Mouse (Mus musculus): ENCODE data around the gene Mtmr11. TPM values are rescaled to one million over a fixed set of nuclear protein-coding genes. Genes with fewer than 3 reads are reported as not detected.

Mtmr11 gene
- total RNA-seq (2021) = 1 to 10 TPM; 6.9 to 8.5 TPM
- long read RNA-seq, experiment 1, transcript Mtmr11-201 (17 exons, 2,778 nt) = major isoform, 5 of 15 reads
- long read RNA-seq, experiment 1, partial matches to known transcripts = 4 of 15 reads
- long read RNA-seq, experiment 1, other reads (novel, unspliced or antisense) = 6 of 15 reads
- long read RNA-seq, experiment 2, partial matches to known transcripts = 0 of 4 reads
- long read RNA-seq, experiment 2, other reads (novel, unspliced or antisense) = 3 of 4 reads

- peak in 1 of 2 experiments; percentile 34 for DNase-seq (ENCODE audit: low spot score in 2 of 2)
Observed at GRCm38 (mm10) chr3:96161869-96162840, at the start of gene Mtmr11. Gene Mtmr11, plus strand, starts transcription at chr3:96162004.

- DNase-seq (ENCODE audit: low spot score in 2 of 2) = no peak
Observed at GRCm38 (mm10) chr3:96113251-96113650, 48.6 kb upstream of the Mtmr11 start.

GRCm38 (mm10) chr3:96118142-96118541 lies 43.7 kb upstream of the Mtmr11 start:
- DNase-seq (ENCODE audit: low spot score in 2 of 2) = no peak

GRCm38 (mm10) chr3:96118702-96119101 lies 43.1 kb upstream of the Mtmr11 start:
- no peak for DNase-seq (ENCODE audit: low spot score in 2 of 2)

DNA sequence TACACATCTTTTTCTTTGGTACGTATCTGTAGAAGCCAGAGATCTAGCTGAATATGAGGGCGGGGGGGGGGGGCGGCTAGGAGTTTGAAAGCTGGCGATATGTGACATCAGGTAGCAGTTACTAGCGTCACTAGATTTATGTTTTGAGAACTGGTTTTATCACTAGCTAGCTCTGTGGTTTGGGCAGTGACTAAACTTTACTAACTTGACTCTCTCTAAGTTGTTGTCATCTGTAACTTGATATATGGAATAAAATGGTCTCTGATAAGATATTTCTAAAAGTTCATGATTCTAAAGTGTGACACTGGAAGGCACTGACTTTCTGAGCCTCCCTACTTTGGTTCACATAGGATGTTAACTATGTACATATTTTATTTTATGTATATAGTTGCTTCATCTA lies 37.6 kb upstream of the Mtmr11 start:
- no peak for DNase-seq (ENCODE audit: low spot score in 2 of 2)

GRCm38 (mm10) chr3:96128128-96128527 lies 33.7 kb upstream of the Mtmr11 start:
- DNase-seq (ENCODE audit: low spot score in 2 of 2) = no peak

DNA sequence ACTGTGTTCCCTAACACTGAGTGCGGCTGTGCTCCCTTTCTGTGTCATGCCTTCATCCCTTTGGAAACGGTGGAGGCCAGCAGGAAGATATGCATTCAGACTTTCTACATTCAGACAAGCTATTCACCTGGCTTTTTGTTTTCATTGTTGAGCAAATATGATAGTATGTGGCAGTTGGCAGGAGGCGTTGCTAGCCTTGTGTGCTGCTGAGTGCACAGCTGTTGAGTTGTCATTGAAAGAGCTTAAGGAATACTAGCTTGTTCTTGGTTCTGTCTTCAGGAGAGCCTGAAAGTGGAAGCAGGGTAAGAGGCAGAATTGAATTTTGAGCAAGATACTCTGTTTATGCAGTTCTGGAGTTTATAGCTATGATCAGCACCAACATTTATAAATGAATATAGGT lies 29.3 kb upstream of the Mtmr11 start:
- no peak for DNase-seq (ENCODE audit: low spot score in 2 of 2)

- DNase-seq (ENCODE audit: low spot score in 2 of 2) = no peak
Observed at GRCm38 (mm10) chr3:96133327-96133905, 28.4 kb upstream of the Mtmr11 start.

DNA sequence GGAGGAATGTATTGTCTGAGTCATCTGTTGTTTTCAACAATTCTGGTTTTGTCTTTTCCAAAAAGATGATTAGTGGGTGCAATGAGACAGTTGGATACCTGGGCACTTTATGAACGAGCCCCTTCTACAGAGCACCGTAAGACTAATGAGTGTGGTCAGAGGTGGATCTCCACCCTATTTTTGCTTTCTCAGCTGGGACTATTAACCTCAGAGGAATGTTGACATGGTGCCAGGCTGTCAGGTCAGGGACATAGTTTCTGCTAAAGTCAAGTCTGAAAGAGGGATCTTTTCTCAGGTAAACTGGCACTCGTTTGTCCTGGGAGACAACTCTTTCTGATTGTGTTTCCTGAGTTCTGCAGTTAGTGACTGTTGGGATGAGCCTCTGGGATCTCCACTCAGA lies 26.8 kb upstream of the Mtmr11 start:
- DNase-seq (ENCODE audit: low spot score in 2 of 2) = no peak

DNA sequence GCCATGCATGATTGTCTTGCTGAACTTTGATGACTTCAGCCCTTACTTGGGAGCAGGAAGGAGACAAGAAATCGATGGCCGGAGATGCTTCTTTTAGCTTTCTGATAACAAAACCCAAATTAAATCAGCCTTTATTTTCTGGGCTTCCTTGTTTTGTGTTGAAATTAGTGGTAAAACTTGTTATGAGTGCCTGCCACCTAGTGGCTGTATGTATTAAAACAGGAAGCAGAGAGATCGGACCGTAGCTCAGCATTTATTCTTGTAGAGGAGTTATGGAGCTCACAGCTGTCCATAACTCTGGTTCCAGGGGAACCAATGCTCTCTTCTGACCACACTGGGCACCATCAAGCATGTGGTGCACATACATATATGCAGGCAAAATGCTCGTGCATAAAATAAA lies 13.9 kb upstream of the Mtmr11 start:
- DNase-seq (ENCODE audit: low spot score in 2 of 2) = peak; percentile 57 to 66

DNA sequence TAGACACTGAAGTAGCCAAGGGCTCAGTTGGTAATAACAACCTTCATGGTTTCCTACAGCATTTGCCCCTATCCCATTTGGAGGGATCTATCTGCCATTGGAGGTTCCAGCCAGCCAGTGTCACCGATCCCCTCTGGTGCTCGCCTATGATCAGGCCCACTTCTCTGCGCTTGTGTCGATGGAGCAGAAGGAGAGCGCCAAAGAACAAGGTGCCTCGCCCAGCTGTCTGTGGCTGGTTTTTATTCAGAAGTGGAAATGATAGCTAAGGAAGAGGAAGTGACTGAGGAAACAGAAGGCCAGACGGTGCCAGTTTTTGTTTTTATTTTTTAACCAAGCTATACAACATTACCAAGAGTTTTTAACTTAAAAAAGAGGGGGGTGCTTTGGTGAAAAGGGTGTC lies 10.0 kb upstream of the Mtmr11 start:
- DNase-seq (ENCODE audit: low spot score in 2 of 2) = no peak

GRCm38 (mm10) chr3:96152611-96153010 lies 9.2 kb upstream of the Mtmr11 start:
- DNase-seq (ENCODE audit: low spot score in 2 of 2) = peak in 1 of 2 experiments; percentile 36

GRCm38 (mm10) chr3:96155501-96155900 lies 6.3 kb upstream of the Mtmr11 start:
- no peak for DNase-seq (ENCODE audit: low spot score in 2 of 2)

DNA sequence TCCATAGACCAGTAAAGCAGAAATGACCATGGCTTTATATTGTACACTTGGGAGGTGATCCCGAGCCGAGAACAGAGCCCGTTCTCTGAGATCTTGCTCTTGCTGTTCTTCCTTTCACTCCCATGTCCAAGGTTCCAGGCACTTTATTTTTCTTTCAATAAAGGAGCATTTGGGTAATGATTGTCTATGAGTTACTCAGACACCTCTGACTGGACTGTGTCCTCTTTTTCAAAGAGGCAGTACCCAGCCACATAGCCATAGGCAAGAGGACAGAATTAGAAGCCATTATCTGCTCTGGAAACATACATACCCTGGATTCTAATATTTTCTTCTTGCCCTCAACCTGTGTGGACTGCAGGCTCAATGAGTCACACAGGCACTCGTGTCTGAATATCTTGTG lies 2.0 kb upstream of the Mtmr11 start:
- DNase-seq (ENCODE audit: low spot score in 2 of 2) = no peak

DNA sequence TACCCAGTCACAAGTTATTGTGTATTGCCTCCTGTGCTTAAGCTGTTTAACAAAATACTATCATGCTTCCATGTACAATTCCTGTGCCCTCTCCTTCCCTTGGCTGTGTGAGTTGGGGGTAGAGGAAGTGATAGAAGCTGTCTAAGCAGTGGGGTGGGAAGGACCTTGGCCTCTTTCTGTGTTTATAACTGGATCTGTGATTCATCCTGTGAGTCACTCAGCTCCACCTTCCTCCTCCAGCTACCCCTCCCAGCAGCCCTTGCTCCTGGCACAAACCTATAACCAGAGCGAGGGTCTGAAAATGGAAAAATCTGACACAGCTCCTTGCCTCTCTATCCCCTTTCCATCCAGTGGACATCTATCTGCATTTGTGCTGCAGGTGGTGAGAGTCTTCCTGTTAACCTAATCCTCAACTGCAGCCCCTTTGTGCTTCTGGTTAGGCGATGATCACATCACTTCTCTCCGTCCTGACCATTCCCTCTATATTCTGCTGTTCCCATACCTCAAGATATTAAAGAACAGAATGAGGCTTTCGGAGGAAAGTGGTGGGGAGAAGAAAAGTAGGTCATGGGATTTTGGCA lies 1.5 kb upstream of the Mtmr11 start:
- peak; percentile 44 to 63 for DNase-seq (ENCODE audit: low spot score in 2 of 2)

DNA sequence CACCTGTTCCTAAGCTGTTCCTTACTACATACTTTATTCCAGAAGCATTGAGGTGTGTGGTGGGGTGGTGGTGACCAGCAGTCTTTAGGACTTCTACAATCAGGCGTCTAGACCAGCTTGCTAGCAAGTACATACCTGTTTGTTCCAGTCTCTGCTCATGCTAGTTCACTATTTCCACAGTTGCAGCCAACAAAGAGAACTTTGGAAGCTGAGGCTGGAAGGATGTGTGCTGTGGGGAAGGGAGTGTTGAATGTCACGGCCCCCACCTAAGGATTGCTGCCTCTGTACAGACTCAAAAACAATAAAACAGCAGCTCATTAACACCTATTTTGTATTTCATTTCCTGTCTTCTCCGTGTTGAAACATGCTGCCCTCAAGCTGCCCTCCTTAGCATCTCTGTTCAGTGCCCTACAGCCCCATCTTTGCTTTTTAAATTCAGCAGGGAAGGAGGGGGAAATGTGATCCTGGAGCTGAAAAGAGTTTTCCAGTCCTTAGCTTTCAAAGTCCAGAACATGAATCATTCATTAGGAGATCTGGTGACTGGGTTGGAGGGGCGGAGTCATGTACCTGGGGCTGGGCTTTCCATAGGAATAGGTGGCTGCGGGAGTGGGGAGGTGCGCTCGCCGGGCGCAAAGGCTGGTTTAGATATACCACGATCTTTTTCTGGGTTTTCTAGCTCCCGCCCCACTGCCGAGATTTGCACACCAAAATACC lies 844 bp upstream of the Mtmr11 start:
- peak; percentile 64 to 68 for DNase-seq (ENCODE audit: low spot score in 2 of 2)

DNA sequence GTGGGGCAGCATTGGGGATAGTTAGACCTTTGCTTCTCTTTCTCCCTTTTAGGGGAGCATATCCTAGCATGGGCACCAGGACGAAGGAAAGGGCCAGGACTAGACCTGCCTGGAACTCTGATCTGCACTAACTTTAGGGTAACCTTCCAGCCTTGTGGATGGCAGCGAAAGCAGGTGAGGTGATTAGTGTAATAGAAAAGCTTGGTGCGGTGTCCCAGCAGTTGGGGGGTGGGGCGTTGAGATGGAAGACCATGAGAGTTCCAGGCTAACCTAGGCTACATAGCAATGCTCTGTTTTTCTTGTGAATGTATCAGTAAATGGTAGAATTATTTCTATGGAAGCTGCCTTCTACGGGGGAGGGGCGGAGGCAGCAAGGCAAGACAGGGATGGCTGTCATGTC lies 1.2 kb downstream of the Mtmr11 start:
- DNase-seq (ENCODE audit: low spot score in 2 of 2) = no peak

DNA sequence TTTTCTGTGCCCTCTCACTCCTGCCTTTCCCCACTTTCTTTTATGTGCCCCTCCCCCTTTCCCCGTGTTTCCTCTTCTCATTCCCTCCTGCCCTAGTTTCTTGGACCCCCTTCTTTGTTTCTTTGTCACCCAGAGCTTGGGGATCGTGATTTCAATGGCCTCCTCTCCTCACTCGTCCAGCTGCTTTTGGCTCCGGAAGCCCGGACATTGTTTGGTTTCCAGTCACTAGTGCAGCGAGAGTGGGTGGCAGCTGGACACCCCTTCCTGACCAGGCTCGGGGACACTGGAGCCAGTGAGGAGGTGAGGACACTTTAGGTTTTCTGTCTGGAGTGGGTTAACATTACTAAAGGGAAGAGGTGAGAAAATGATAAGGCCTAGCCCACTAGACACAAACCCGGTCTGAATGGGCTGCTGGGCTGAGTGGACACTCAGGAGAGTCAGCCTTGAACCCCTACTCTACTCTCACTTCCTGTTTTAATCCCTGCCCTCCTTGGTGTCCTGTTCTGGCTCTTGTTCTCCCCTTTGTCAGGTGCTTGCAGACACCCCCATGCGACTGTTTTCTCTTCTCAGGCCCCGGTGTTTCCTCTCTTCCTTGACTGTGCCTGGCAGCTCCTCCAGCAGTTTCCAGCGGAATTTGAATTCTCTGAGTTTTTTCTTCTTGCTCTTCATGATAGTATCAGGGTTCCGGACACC lies 6.8 kb downstream of the Mtmr11 start:
- no peak for DNase-seq (ENCODE audit: low spot score in 2 of 2)

DNA sequence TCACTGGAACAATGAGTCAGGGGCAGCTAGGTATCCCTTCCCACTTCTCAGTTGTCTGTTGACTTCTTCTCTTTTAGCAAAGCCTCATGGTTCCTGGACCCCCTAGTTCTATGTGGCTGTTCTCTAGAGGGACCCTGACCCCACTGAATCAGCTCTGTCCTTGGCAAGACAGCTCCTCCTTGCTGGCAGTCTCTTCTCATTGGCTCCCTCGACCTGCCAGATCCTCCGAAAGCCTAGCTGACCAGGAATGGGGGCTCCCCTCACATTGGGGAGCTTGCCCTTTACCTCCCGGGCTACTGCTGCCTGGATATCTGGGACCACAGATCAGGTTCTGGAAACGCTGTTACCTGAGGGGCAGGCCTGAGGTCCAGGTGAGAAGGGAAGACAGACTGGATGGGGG lies 8.5 kb downstream of the Mtmr11 start:
- no peak for DNase-seq (ENCODE audit: low spot score in 2 of 2)

DNA sequence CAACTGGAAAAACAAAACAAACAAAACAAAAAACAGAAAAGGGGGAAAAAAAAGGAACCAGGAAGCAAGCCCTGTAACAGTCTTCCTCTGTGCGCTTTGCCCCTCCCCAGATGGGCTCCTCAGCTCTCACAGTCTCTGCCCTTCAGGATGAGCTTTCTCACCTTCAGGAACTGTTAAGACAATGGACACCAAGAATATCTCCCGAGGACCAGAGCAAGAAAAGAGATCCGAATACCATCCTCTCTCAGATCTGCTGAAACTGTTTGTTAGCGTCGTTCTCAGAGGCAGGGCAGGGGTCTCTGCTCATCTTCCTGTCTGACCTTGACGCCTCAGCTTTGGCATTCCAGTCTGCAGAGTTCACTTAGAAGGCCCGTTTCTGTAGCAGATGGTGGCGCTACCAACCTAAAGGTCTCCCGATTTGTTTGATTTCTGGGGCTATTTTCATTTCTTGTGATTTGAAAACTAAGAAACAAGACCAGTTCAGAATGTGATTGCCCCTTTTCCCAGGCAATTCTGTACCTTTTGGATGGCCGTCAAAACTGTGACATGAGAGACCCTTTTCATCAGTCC lies 9.3 kb downstream of the Mtmr11 start:
- no peak for DNase-seq (ENCODE audit: low spot score in 2 of 2)
